Mouse (Mus musculus) spleen, adult 2 months (tissue): ENCODE measurements at regions not wholly inside any gene's neighbourhood (a gene's known extent, or its start where the extent isn't known, plus 50 kb on each side); places are given as distances from the start of the nearest gene placed in this dataset.

Source experiments
- CTCF ChIP-seq: fragments of 200-500 bp; IDR thresholded peaks from 2 replicates; pipeline ENCODE4 v1.5.1; 2011; ENCODE audit warnings: mild to moderate bottlenecking, inconsistent platforms; ENCODE audit not compliant: insufficient read depth, insufficient read length, insufficient replicate concordance; ENCODE audit errors: extremely low read depth
- POLR2A ChIP-seq: fragments of 200-500 bp; IDR thresholded peaks from 2 replicates; pipeline ENCODE4 v1.6.1; 2011; ENCODE audit warnings: low read depth, low read length, inconsistent platforms

DNA sequence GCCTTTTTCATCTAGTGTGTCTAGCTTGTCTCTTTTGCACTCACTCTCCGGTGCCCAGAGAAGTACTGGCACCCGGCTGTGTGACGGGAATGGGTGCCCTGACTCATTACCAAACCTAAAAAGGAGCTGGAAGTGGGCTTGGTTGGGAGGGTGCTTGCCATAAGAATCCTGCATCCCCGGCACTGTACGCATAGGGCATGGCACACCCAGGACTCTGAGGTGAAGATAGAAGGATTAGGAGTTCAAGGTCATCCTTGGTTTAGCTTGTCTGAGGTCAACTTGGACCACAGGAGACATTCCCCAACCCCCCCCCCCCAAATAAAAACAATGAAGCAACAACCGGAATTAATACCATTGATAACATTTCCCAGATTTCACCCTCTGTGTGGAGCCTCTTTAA, 59.5 kb upstream of the Zfp217 start:
- no peak for TF ChIP-seq CTCF
- TF ChIP-seq POLR2A: no peak
